ENCODE assay signal across 14 mouse cellular contexts in genomic region chr2:168137161-168137560, GRCm38 (mm10). TPM values are rescaled to one million over a fixed set of nuclear protein-coding genes. Genes with fewer than 3 reads are reported as not detected.
DNase-seq lines count a peak whose midpoint lies in the region; ATAC-seq lines count a peak whose summit lies in the region.
"Had no signal": no experiment of that assay in that cellular context is flagged by ENCODE, and none has a peak within 500 bp of the region (broad histone marks: within the 10 kb centered on the region; RNA-seq: fewer than 3 reads in every experiment).

No protein-coding gene starts in this region.

- H3K27ac ChIP-seq in hindbrain, embryonic 12.5 days = 0 out of 2 replicates have a peak overlapping the region, but pooled peaks have one; percentile 18
- H3K27ac ChIP-seq in midbrain, embryonic 16.5 days (ENCODE audit: low read length) = no peak overlapping the region
- H3K27ac ChIP-seq: embryonic facial prominence, embryonic 15.5 days; heart, adult 2 months; lung, embryonic 15.5 days; midbrain, embryonic 12.5 days had no signal

- no peaks in the 10 kb centered on the region for H3K27me3 ChIP-seq in hindbrain, embryonic 12.5 days
- H3K27me3 ChIP-seq in midbrain, embryonic 16.5 days (ENCODE audit: control insufficient read depth, insufficient read depth, low read depth, low read length) = no peaks in the 10 kb centered on the region
- H3K27me3 ChIP-seq: embryonic facial prominence, embryonic 15.5 days; lung, embryonic 15.5 days; midbrain, embryonic 12.5 days had no signal

- H3K4me2 ChIP-seq in hindbrain, embryonic 12.5 days (replicated peaks) = 0 out of 2 replicates have a peak overlapping the region, but pooled peaks have one; percentile 9
- peak overlapping the region; percentile 5; the same call in 1 of the 2 replicates for H3K4me2 ChIP-seq in midbrain, embryonic 16.5 days (ENCODE audit: low read length)
- H3K4me2 ChIP-seq: embryonic facial prominence, embryonic 15.5 days; lung, embryonic 15.5 days; midbrain, embryonic 12.5 days had no signal

- 62% methylated on average over 15 of the region's 15 CpGs for WGBS in hindbrain, embryonic 12.5 days
- WGBS in midbrain, embryonic 16.5 days = 64% methylated on average over 15 of the region's 15 CpGs

- H3K9me3 ChIP-seq in hindbrain, embryonic 12.5 days (replicated peaks) = no peaks in the 10 kb centered on the region
- H3K9me3 ChIP-seq in midbrain, embryonic 16.5 days (replicated peaks; ENCODE audit: control insufficient read depth, low read length, poor library complexity, severe bottlenecking) = no peaks in the 10 kb centered on the region
- H3K9me3 ChIP-seq: embryonic facial prominence, embryonic 15.5 days; lung, embryonic 15.5 days; midbrain, embryonic 12.5 days had no signal

- no peak overlapping the region for H3K4me3 ChIP-seq in hindbrain, embryonic 12.5 days
- no peak overlapping the region for H3K4me3 ChIP-seq in midbrain, embryonic 16.5 days (ENCODE audit: low read depth, low read length)
- H3K4me3 ChIP-seq: embryonic facial prominence, embryonic 15.5 days; heart, adult 2 months; lung, embryonic 15.5 days; midbrain, embryonic 12.5 days had no signal

- no peak for ATAC-seq in hindbrain, embryonic 12.5 days (ENCODE audit: low FRiP score)
- no peak for ATAC-seq in midbrain, embryonic 16.5 days

- H3K4me1 ChIP-seq in hindbrain, embryonic 12.5 days = no peaks in the 10 kb centered on the region
- no peaks in the 10 kb centered on the region for H3K4me1 ChIP-seq in midbrain, embryonic 16.5 days (ENCODE audit: control insufficient read depth, insufficient read depth, low read length)
- H3K4me1 ChIP-seq: embryonic facial prominence, embryonic 15.5 days; lung, embryonic 15.5 days; midbrain, embryonic 12.5 days had no signal

- H3K9ac ChIP-seq in hindbrain, embryonic 12.5 days = no peak overlapping the region
- H3K9ac ChIP-seq in midbrain, embryonic 16.5 days (ENCODE audit: low read depth, low read length) = 0 out of 2 replicates have a peak overlapping the region, but pooled peaks have one; percentile 10
- H3K9ac ChIP-seq: embryonic facial prominence, embryonic 15.5 days; lung, embryonic 15.5 days; midbrain, embryonic 12.5 days had no signal

- no peaks in the 10 kb centered on the region for H3K36me3 ChIP-seq in hindbrain, embryonic 12.5 days
- no peaks in the 10 kb centered on the region for H3K36me3 ChIP-seq in midbrain, embryonic 16.5 days (ENCODE audit: control insufficient read depth, insufficient read depth, low read length)
- H3K36me3 ChIP-seq: embryonic facial prominence, embryonic 15.5 days; lung, embryonic 15.5 days; midbrain, embryonic 12.5 days had no signal

- peak; percentile 43 for DNase-seq in layer of hippocampus, adult 11-12 months (ENCODE audit: low spot score)
- no peak for DNase-seq in layer of hippocampus, postnatal 10 days (ENCODE audit: low spot score in 2 of 2)
- DNase-seq in brain, adult 2 months (ENCODE audit: low read depth, low spot score) = peak; percentile 73
- DNase-seq in lung, postnatal 25 days (ENCODE audit: low spot score) = no peak
- no peak for DNase-seq in adrenal gland, postnatal 25 days
- no peak for DNase-seq in kidney, postnatal 10 days
- DNase-seq: heart, adult 2 months; heart, postnatal 14 days; kidney, adult 8-10 months had no signal

RNA-seq across cellular contexts. Expression of gene Pard6b, which starts 56.4 kb away (rescaled TPM):
- 1 to 10 TPM; 3.5 to 3.7 TPM for total RNA-seq in layer of hippocampus, postnatal 10 days (2021)
- 9.6 and 10.9 TPM in 2 replicates for polyA plus RNA-seq in hindbrain, embryonic 12.5 days (2016; fragmentation: Nextera tagmentation; extraction: Ambion mirVana)
- polyA plus RNA-seq in midbrain, embryonic 16.5 days (2015; fragmentation: Nextera tagmentation; extraction: Ambion mirVana) = 6.8 and 7.3 TPM in 2 replicates
- 1.6 and 2.3 TPM in 2 replicates for total RNA-seq in adrenal gland, postnatal 25 days (2021)

Comparison
In these comparisons a context has a peak if more than half of its experiments do, and no peak if none do; other contexts are left out.
1. DNase-seq: peak in layer of hippocampus, adult 11-12 months (single experiment) and brain, adult 2 months (single experiment); none in layer of hippocampus, postnatal 10 days (0 of 2), lung, postnatal 25 days (single experiment), adrenal gland, postnatal 25 days (single experiment) and kidney, postnatal 10 days (single experiment).